Mouse (Mus musculus): Measurements from ENCODE around the gene AI464131.
A peak's percentile ranks its signal among the peaks of the same experiment; 100 is the strongest.

The AI464131 gene

GRCm38 (mm10) chr4:41502171-41502940, 520 bp downstream of the AI464131 start:
- DNase-seq = no peak

- no peak for DNase-seq
These were observed 2.1 kb downstream of the AI464131 start for GRCm38 (mm10) chr4:41500787-41501186.

- DNase-seq = no peak
These were observed 3.3 kb downstream of the AI464131 start for GRCm38 (mm10) chr4:41499619-41500018.

GRCm38 (mm10) chr4:41498921-41499391, 3.9 kb downstream of the AI464131 start:
- DNase-seq = no peak

GRCm38 (mm10) chr4:41497995-41498845, 4.7 kb downstream of the AI464131 start:
- no peak for DNase-seq

- DNase-seq = peak; percentile 65
These were observed 5.3 kb downstream of the AI464131 start for GRCm38 (mm10) chr4:41497579-41497978.

GRCm38 (mm10) chr4:41497046-41497445, 5.8 kb downstream of the AI464131 start:
- DNase-seq = no peak

- peak; percentile 53 for DNase-seq
These were observed 7.0 kb downstream of the AI464131 start for GRCm38 (mm10) chr4:41495850-41496249.

GRCm38 (mm10) chr4:41495076-41495475, 7.8 kb downstream of the AI464131 start:
- no peak for DNase-seq

- DNase-seq = no peak
These were observed 8.5 kb downstream of the AI464131 start for GRCm38 (mm10) chr4:41494378-41494777.

GRCm38 (mm10) chr4:41493464-41494116, 9.3 kb downstream of the AI464131 start:
- no peak for DNase-seq

- DNase-seq = no peak
These were observed 9.9 kb downstream of the AI464131 start for GRCm38 (mm10) chr4:41492951-41493350.

- no peak for DNase-seq
These were observed 21.3 kb downstream of the AI464131 start for GRCm38 (mm10) chr4:41481601-41482017.

- no peak for DNase-seq
These were observed 22.6 kb downstream of the AI464131 start for GRCm38 (mm10) chr4:41480254-41480653.

- DNase-seq = no peak
These were observed 23.4 kb downstream of the AI464131 start for GRCm38 (mm10) chr4:41479456-41479804.

- no peak for DNase-seq
These were observed 24.0 kb downstream of the AI464131 start for GRCm38 (mm10) chr4:41478751-41479455.

GRCm38 (mm10) chr4:41477648-41478160, 25.2 kb downstream of the AI464131 start:
- DNase-seq = no peak

- DNase-seq = no peak
These were observed 31.5 kb downstream of the AI464131 start for GRCm38 (mm10) chr4:41471384-41471689.

- DNase-seq = no peak
These were observed 32.0 kb downstream of the AI464131 start for GRCm38 (mm10) chr4:41470684-41471383.

- no peak for DNase-seq
These were observed 32.7 kb downstream of the AI464131 start for GRCm38 (mm10) chr4:41470051-41470683.

- no peak for DNase-seq
These were observed 33.7 kb downstream of the AI464131 start for GRCm38 (mm10) chr4:41469199-41469598.
